Mouse (Mus musculus): ENCODE measurements around the gene Brd4.

DNA sequence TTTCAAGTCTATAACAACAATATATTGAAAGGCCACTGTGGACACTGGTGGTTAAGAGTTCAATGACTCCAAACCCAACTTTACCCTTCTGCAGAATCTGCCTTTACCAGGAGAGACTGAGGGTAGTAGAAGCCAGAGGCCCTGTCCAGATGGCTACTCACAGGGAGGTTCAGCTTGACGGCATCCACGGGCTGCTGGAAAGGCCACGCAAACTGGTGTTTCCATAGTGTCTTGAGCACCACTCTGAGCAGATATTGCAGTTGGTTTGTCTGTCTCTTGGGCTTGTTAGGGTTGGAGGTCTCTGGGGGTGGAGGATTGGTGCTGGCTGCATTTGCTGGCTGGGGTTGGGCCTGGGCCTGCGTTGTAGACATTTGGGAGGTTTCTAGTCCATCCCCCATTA is 55.3 kb downstream of the Brd4 start:
- TF ChIP-seq CTCF (IDR thresholded peaks at IDR 0.05; ENCODE audit: borderline replicate concordance, control insufficient read depth, extremely low read depth, insufficient read depth, low read length, poor library complexity) (no peak), POLR2A (IDR thresholded peaks at IDR 0.05; ENCODE audit: control insufficient read depth, extremely low read depth, insufficient read depth, low read length, poor library complexity) (no peak)
